Mouse (Mus musculus): Measurements from ENCODE around the gene Hnrnph3. TPM values are rescaled to one million over a fixed set of nuclear protein-coding genes. Genes with fewer than 3 reads are reported as not detected.

Hnrnph3 gene
- total RNA-seq, 2 experiments from 2014 or later, result 12.6 to 14.4 TPM

DNA sequence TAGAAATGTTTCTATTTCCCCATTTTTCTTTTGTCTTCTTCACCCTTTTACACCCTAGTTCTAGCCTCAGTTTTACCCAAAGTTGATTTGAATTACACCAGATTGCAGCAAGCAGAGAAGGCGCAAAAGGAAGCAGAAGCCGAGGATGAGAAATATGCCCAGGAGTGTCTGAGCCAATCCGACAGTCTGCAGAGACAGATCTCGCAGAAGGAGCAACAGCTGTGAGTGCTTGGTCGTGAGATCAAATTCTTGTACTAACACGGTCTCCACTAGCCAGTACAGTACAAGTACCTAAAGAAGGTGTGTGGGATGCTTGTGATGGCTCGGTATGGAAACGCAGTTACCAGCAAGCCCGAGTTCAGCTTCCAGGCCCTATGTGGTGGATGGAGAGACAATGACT lies 19.5 kb downstream of the Hnrnph3 start:
- intact Hi-C loops (cut with DNase I; ENCODE audit: low total_unique reads), result no loop called here

DNA sequence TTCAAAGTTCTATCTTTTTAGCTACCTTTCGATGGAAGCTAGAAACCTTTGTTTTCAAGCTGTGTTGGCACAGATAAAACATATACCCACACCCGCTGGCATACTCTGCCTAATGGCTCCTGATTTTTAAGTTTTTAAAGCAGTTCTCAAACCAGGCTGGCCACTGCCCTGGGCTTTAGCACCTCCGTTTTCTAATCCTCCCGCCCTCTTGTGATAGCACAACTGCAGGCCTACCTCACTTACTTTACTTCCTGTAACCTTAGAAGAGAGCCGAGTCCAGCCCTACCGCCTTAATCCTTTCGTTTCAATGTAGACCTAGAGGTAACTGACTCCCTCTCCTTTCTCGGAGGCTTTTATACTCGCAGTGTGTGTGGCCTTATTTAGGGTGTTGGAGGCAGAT lies 20.8 kb downstream of the Hnrnph3 start:
- no peak for DNase-seq
- intact Hi-C loops (cut with DNase I; ENCODE audit: low total_unique reads), result no loop called here

More for the DNA sequence above, 19.5 kb downstream of the Hnrnph3 start:
- DNase-seq, result no peak

DNA sequence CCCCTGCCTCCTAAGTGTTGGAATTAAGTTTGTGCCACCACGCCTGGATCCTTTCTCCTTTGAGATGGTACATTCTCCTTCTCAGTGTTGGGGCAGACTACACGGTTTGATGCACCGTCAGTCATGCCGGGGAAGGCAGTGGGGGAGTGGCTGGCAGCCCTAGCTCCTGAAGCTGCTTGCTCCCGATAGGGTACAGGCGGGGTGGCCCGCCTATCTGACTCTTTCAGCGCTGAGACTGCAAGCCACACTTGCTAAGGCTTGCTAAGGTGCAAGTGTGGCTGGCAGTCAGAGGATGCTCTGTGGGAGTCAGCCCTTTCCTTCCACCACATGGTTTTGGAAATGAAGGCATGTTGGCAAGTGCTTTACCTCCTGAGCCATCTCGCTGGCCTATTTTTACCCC lies 23.4 kb downstream of the Hnrnph3 start:
- DNase-seq, result no peak
- intact Hi-C loops (cut with DNase I; ENCODE audit: low total_unique reads), result no loop called here

DNA sequence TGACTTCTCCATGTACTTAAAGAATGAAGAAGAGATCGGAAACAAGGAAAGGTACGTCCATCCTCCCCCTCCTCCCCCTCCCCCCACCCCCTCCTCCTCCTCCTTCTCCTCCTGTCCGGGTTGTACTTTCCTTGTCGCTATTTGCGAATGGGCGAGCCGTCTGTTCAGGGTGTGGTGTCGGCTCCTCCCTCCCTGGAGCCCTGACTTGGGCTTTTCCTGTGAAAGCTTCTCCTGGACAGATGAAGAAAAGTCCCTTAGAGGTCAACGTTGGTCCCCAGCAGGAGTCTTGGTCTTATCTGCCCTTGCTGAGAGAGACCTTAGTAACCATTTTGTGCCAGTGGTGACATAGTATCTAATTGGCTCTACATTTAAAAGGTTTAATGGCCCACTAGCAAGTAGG lies 30.0 kb downstream of the Hnrnph3 start:
- intact Hi-C loops (cut with DNase I; ENCODE audit: low total_unique reads), result no loop called here
- DNase-seq, result no peak

- intact Hi-C loops (cut with DNase I; ENCODE audit: low total_unique reads), result no loop called here
- no peak for DNase-seq
Measured at GRCm38 (mm10) chr10:62990636-62991035, 33.4 kb downstream of the Hnrnph3 start.

DNA sequence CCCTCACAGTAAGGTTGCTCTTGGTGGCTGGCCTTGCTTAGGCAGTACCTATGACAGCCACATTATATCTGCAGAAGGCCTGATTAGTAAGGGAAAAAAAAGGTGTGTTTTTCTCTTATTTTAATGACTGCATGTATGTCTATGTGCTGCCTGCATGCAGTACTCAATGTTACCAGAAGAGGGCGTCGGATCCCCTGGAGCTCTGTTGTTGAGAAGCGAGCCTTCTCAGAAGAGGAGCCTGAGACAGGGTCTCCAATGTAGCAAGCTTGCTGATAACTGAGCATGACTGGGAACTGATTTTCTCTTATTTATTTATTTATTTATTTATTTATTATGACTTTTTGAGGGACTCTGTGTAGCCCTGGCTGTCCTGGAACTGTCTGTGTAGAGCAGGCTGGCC lies 36.7 kb downstream of the Hnrnph3 start:
- DNase-seq, result no peak
- intact Hi-C loops (cut with DNase I; ENCODE audit: low total_unique reads), result no loop called here

DNA sequence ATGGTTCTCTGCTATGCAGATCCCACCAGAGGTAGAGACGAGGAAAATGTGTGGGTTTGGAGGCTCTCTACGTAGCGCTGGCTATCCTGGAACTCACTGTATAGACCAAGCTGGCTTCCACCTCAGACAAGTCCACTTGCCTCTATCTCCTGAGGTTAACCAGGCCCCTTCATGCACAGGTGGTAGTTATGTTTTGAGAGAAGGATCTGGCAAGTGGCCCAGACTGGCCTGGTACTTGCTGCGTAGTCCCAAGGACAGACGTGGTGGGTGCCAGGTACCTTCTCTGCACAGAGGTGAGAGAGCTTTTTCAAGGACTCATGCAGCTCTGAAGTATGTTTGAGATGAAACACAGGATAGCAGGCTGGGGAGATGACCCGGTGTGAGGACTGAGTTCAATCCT lies 39.5 kb downstream of the Hnrnph3 start:
- intact Hi-C loops (cut with DNase I; ENCODE audit: low total_unique reads), result no loop called here
- DNase-seq, result no peak

- no peak for DNase-seq
- intact Hi-C loops (cut with DNase I; ENCODE audit: low total_unique reads), result no loop called here
Measured at GRCm38 (mm10) chr10:62984072-62984471, 39.9 kb downstream of the Hnrnph3 start.

GRCm38 (mm10) chr10:62980039-62980954 lies 43.7 kb downstream of the Hnrnph3 start, which contains the start of gene Rufy2:
Gene Rufy2 (plus strand): TSS chr10:62980223.
- intact Hi-C loops (cut with DNase I; ENCODE audit: low total_unique reads), result no loop called here
- peak; percentile 86 for DNase-seq

DNA sequence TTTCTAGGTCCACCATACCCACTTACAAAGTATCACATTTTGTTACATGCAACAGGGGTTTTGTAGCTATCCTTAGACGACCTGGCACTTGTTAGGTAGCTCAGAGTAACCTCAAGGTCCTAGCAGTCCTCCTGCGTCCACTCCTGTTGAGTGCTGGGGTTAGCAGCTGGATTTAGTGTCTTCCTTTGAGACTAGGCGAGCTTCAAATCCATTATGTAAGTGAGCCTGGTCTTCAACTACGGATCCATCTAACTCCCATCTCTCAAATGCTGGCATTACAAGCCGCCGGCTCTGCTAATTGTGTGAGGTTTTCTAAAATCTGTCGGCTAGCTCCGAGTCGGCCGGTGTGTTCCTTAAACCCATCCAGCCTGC lies 44.4 kb downstream of the Hnrnph3 start:
- intact Hi-C loops (cut with DNase I; ENCODE audit: low total_unique reads), result no loop called here
- no peak for DNase-seq

GRCm38 (mm10) chr10:62971821-62972220 lies 52.2 kb downstream of the Hnrnph3 start:
- intact Hi-C loops (cut with DNase I; ENCODE audit: low total_unique reads), result no loop called here
- no peak for DNase-seq

GRCm38 (mm10) chr10:62966291-62966690 lies 57.7 kb downstream of the Hnrnph3 start:
- intact Hi-C loops (cut with DNase I; ENCODE audit: low total_unique reads), result no loop called here

DNA sequence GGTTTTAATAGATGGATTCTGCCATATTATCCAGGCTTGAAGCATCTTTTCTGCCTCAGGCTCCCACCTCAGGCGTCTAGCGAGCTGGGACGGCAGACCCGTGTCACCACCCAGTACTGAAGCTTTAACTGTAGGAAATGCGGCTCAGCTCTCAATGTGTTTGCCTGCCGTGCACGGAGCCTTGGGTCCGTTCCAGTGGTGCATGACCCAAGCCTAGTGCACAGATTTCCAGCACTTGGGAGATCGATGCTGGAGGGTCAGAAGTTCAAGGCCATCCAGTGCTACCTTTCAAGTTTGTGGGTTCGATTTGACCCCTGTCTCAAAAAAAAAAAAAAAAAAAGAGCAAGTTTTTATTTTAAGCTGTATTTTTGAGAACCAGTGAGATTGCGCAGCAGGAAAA lies 58.2 kb downstream of the Hnrnph3 start:
- DNase-seq, result no peak
- intact Hi-C loops (cut with DNase I; ENCODE audit: low total_unique reads), result no loop called here

More at GRCm38 (mm10) chr10:62966291-62966690, 57.7 kb downstream of the Hnrnph3 start:
- no peak for DNase-seq

Other genes with a start within 250 kb of the Hnrnph3 start
- 10 to 100 TPM; 27.3 to 31.0 TPM for gene Ccar1, start 231.9 kb downstream of the Hnrnph3 start, total RNA-seq (2021)
- gene Tet1, start 115.2 kb downstream of the Hnrnph3 start, total RNA-seq (2021), result 10 to 100 TPM in 1 of 2 experiments, 1 to 10 TPM in 1; 7.4 to 11.4 TPM
- 10 to 100 TPM; 18.5 to 19.8 TPM for gene Slc25a16, start 103.6 kb downstream of the Hnrnph3 start, total RNA-seq (2021)
- 1 to 10 TPM in 1 of 2 experiments, under 1 TPM in 1; 0.94 to 1.4 TPM for gene Dna2, start 77.2 kb downstream of the Hnrnph3 start, total RNA-seq (2021)
- 1 to 10 TPM; 7.4 to 8.4 TPM for gene Rufy2, start 44.0 kb downstream of the Hnrnph3 start, total RNA-seq (2021)
- 1 to 10 TPM; 1.8 to 2.0 TPM for gene Pbld2, start 98 bp upstream of the Hnrnph3 start, total RNA-seq (2021)
- under 1 TPM; 0.45 to 0.47 TPM for gene Pbld1, start 35.9 kb upstream of the Hnrnph3 start, total RNA-seq (2021)
- gene Atoh7, start 75.4 kb upstream of the Hnrnph3 start, total RNA-seq (2021), result 1 to 10 TPM in 1 of 2 experiments, under 1 TPM in 1; 0.41 to 1.1 TPM
- gene Mypn, start 179.7 kb upstream of the Hnrnph3 start, total RNA-seq (2021), result 100 to 1,000 TPM; 240 to 247 TPM
- gene Herc4, start 219.6 kb upstream of the Hnrnph3 start, total RNA-seq (2021), result 10 to 100 TPM; 18.1 to 20.6 TPM